Mouse (Mus musculus): ENCODE measurements around the gene Tbcd.

Gene Tbcd

GRCm38 (mm10) chr11:121451753-121452635 lies at the start of gene Tbcd:
Tbcd (plus strand) TSS chr11:121451949.
- DNase-seq, result peak; percentile 97

- no peak for DNase-seq
Observed at GRCm38 (mm10) chr11:121407366-121408155, 44.2 kb upstream of the Tbcd start.

- no peak for DNase-seq
Observed at GRCm38 (mm10) chr11:121414762-121415161, 37.0 kb upstream of the Tbcd start.

- no peak for DNase-seq
Observed at GRCm38 (mm10) chr11:121415351-121415750, 36.4 kb upstream of the Tbcd start.

- DNase-seq, result no peak
Observed at GRCm38 (mm10) chr11:121417971-121418370, 33.8 kb upstream of the Tbcd start.

- no peak for DNase-seq
Observed at GRCm38 (mm10) chr11:121418932-121419331, 32.8 kb upstream of the Tbcd start.

GRCm38 (mm10) chr11:121420379-121420778 lies 31.4 kb upstream of the Tbcd start:
- no peak for DNase-seq

- peak; percentile 100 for DNase-seq
Observed at GRCm38 (mm10) chr11:121420830-121421552, 30.8 kb upstream of the Tbcd start, which contains the start of gene Fn3krp. Fn3krp (plus strand) TSS chr11:121421401.

GRCm38 (mm10) chr11:121421553-121422173 lies 30.1 kb upstream of the Tbcd start:
- DNase-seq, result no peak

- no peak for DNase-seq
Observed at GRCm38 (mm10) chr11:121433397-121433796, 18.4 kb upstream of the Tbcd start.

- DNase-seq, result peak; percentile 96
Observed at GRCm38 (mm10) chr11:121434156-121435155, 17.3 kb upstream of the Tbcd start, which contains the start of gene Fn3k. Fn3k (plus strand) TSS chr11:121434913.

GRCm38 (mm10) chr11:121437236-121437635 lies 14.5 kb upstream of the Tbcd start:
- DNase-seq, result no peak

- DNase-seq, result peak; percentile 84
Observed at GRCm38 (mm10) chr11:121439686-121440292, 12.0 kb upstream of the Tbcd start.

GRCm38 (mm10) chr11:121441653-121442052 lies 10.1 kb upstream of the Tbcd start:
- no peak for DNase-seq

GRCm38 (mm10) chr11:121442076-121442475 lies 9.7 kb upstream of the Tbcd start:
- no peak for DNase-seq

GRCm38 (mm10) chr11:121451216-121451726 lies 478 bp upstream of the Tbcd start:
- DNase-seq, result no peak

- DNase-seq, result no peak
Observed at GRCm38 (mm10) chr11:121457874-121458273, 6.1 kb downstream of the Tbcd start.

- DNase-seq, result no peak
Observed at GRCm38 (mm10) chr11:121467408-121467807, 15.7 kb downstream of the Tbcd start.

GRCm38 (mm10) chr11:121474831-121475230 lies 23.1 kb downstream of the Tbcd start:
- DNase-seq, result no peak

- DNase-seq, result peak; percentile 79
Observed at GRCm38 (mm10) chr11:121475699-121476415, 24.1 kb downstream of the Tbcd start.
